Mouse (Mus musculus) liver, postnatal 0 days (tissue): ENCODE results near the gene Map2k3. TPM values are rescaled to one million over a fixed set of nuclear protein-coding genes. Genes with fewer than 3 reads are reported as not detected.

Experiments used
- ATAC-seq: fragments of 200-750 bp; cut with Nextera tagmentation; 2 replicates; pipeline ENCODE4 v1.8.0; 2017; ENCODE audit warnings: mild to moderate bottlenecking, moderate library complexity
- DNase-seq: peaks from one replicate; pipeline ENCODE4 v3.0.0-alpha.2; 2016
- H3K27ac ChIP-seq: fragments of 300-500 bp; sonication (generic); 2 replicates; pipeline ENCODE4 v1.5.1; 2014; ENCODE audit warnings: antibody characterized with exemption, moderate library complexity, mild to moderate bottlenecking, low read depth
- H3K27me3 ChIP-seq: fragments of 300-500 bp; sonication (generic); 2 replicates; pipeline ENCODE4 v1.6.1; 2014; ENCODE audit warnings: low read length, control low read depth, mixed read lengths; ENCODE audit not compliant: insufficient read depth
- H3K36me3 ChIP-seq: fragments of 300-500 bp; sonication (generic); replicated peaks from 2 replicates; pipeline ENCODE4 v1.6.1; 2014; ENCODE audit warnings: mild to moderate bottlenecking, control low read depth, low read length, moderate library complexity, mixed read lengths; ENCODE audit not compliant: insufficient read depth
- H3K4me1 ChIP-seq: fragments of 300-500 bp; sonication (generic); 2 replicates; pipeline ENCODE4 v1.6.1; 2014; ENCODE audit warnings: antibody characterized with exemption, mild to moderate bottlenecking, control low read depth; ENCODE audit not compliant: insufficient read depth
- H3K4me2 ChIP-seq: fragments of 300-500 bp; sonication (generic); 2 replicates; pipeline ENCODE4 v1.6.1; 2014; ENCODE audit warnings: low read depth, mild to moderate bottlenecking, low read length, moderate library complexity, mixed read lengths
- H3K4me3 ChIP-seq: fragments of 300-500 bp; sonication (generic); 2 replicates; pipeline ENCODE4 v1.5.1; 2014; ENCODE audit warnings: low read depth, low read length
- H3K9ac ChIP-seq: fragments of 300-500 bp; sonication (generic); replicated peaks from 2 replicates; pipeline ENCODE4 v1.6.1; 2014; ENCODE audit warnings: mild to moderate bottlenecking, moderate library complexity
- H3K9me3 ChIP-seq: fragments of 300-500 bp; sonication (generic); 2 replicates; pipeline ENCODE4 v1.6.1; 2016; ENCODE audit warnings: mild to moderate bottlenecking, control low read depth, low read length, mixed read lengths
- CTCF ChIP-seq: sonication (generic); IDR thresholded peaks from 2 replicates; pipeline ENCODE4 v1.5.1; 2016; ENCODE audit warnings: antibody characterized with exemption, low read depth
- EP300 ChIP-seq: IDR thresholded peaks from 2 replicates; pipeline ENCODE4 v1.6.1; 2016; ENCODE audit warnings: antibody characterized with exemption, low read depth, mild to moderate bottlenecking
- WGBS: fragments of 180-500 bp; shearing (Covaris S2); extraction: QIAGEN DNeasy Blood & Tissue Kit; methylation state at CpG from one replicate; pipeline ENCODE4 v1.1.7; 2014; ENCODE audit not compliant: insufficient replicate concordance; 5-methylcytosine and 5-hydroxymethylcytosine counted together
- polyA plus RNA-seq: library from polyadenylated mRNA; unstranded; fragments of >200 nt; fragmentation: Nextera tagmentation; extraction: Ambion mirVana; gene quantifications from 2 replicates; pipeline ENCODE4 v1.2.1, GENCODE M21; 2015

Map2k3 gene
- polyA plus RNA-seq, 1 experiment from 2014 or later, result 66.5 TPM

DNA sequence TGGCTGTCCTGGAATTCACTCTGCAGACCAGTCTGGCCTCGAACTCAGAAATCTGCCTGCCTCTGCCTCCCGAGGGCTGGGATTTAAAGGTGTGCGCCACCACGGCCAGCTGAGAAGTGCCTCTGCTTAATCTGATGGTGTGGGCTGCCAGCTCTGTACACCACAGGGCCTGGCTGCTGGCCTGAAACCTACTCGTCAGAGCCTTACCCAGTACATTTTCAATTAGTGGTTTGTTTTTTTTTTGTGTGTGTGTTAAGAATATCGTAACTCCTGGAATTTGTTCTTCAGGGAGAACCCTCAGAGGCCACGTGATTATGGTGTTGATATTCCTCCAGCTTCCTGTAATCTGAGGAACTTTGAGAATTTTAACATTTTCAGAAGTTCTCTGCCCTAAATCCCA lies 29.8 kb upstream of the Map2k3 start:
- H3K27ac ChIP-seq, result no peak overlapping the region
- peaks cover 10% of the 10 kb centered on the region for H3K36me3 ChIP-seq
- H3K9me3 ChIP-seq, result no peaks in the 10 kb centered on the region
- 72% methylated on average over 7 of the region's 7 CpGs for WGBS
- no peak overlapping the region for H3K4me3 ChIP-seq
- no peak overlapping the region for H3K9ac ChIP-seq
- H3K4me1 ChIP-seq, result no peaks in the 10 kb centered on the region
- H3K27me3 ChIP-seq, result 0 out of 2 replicates have a peak, but pooled peaks cover 3% of the 10 kb centered on the region
- DNase-seq, result no peak
- no peak for ATAC-seq
- no peak overlapping the region for H3K4me2 ChIP-seq
- no peak for TF ChIP-seq CTCF

GRCm38 (mm10) chr11:60902486-60902885 lies 29.3 kb upstream of the Map2k3 start:
- 67% methylated on average over 4 of the region's 4 CpGs for WGBS
- ATAC-seq, result peak; percentile 72; the same call in 1 of the 2 replicates

DNA sequence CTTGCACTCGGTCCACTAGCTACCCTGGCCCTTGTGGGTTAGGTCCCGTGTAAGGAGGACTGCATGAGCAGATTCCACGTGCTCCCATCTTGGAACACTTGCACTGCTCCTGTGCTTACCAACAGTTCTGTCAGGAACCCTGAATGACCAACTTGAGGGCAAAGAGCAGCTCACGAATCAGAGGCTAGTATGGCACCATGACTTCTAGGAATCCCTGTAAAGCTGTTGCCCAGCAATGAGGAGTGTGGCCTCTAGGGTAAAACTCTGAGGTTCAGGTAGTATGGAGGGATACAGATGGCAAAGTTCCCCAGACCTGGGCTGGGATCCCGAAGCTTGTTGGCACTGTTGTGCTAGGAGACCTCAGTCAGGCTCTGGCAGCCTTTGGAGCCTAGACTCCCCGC lies 28.2 kb upstream of the Map2k3 start:
- no peaks in the 10 kb centered on the region for H3K4me1 ChIP-seq
- H3K4me3 ChIP-seq, result no peak overlapping the region
- no peaks in the 10 kb centered on the region for H3K27me3 ChIP-seq
- H3K9ac ChIP-seq, result no peak overlapping the region
- no peak for TF ChIP-seq CTCF
- TF ChIP-seq EP300, result no peak
- peaks cover 10% of the 10 kb centered on the region for H3K36me3 ChIP-seq
- no peak overlapping the region for H3K4me2 ChIP-seq
- DNase-seq (no peak), ATAC-seq (no peak)
- no peaks in the 10 kb centered on the region for H3K9me3 ChIP-seq
- WGBS, result 74% methylated on average over 6 of the region's 6 CpGs
- H3K27ac ChIP-seq, result no peak overlapping the region

More at GRCm38 (mm10) chr11:60902486-60902885, 29.3 kb upstream of the Map2k3 start:
- H3K9me3 ChIP-seq, result no peaks in the 10 kb centered on the region
- H3K9ac ChIP-seq, result no peak overlapping the region
- TF ChIP-seq EP300, result no peak
- no peak for TF ChIP-seq CTCF
- no peak overlapping the region for H3K4me3 ChIP-seq
- H3K36me3 ChIP-seq, result peaks cover 10% of the 10 kb centered on the region
- H3K27me3 ChIP-seq, result no peaks in the 10 kb centered on the region
- no peaks in the 10 kb centered on the region for H3K4me1 ChIP-seq
- H3K4me2 ChIP-seq, result no peak overlapping the region
- H3K27ac ChIP-seq, result no peak overlapping the region
- DNase-seq, result no peak

GRCm38 (mm10) chr11:60905407-60906120 lies 26.3 kb upstream of the Map2k3 start:
- 89% methylated on average over 10 of the region's 10 CpGs for WGBS
- no peak overlapping the region for H3K4me2 ChIP-seq
- no peak overlapping the region for H3K27ac ChIP-seq
- no peaks in the 10 kb centered on the region for H3K27me3 ChIP-seq
- DNase-seq (no peak), ATAC-seq (no peak)
- no peaks in the 10 kb centered on the region for H3K9me3 ChIP-seq
- no peaks in the 10 kb centered on the region for H3K4me1 ChIP-seq
- no peak overlapping the region for H3K4me3 ChIP-seq
- no peak overlapping the region for H3K9ac ChIP-seq
- peaks cover 10% of the 10 kb centered on the region for H3K36me3 ChIP-seq
- TF ChIP-seq EP300, result no peak
- no peak for TF ChIP-seq CTCF

GRCm38 (mm10) chr11:60906449-60906848 lies 25.4 kb upstream of the Map2k3 start:
- Histone ChIP-seq H3K9ac (no peak overlapping the region), H3K4me2 (no peak overlapping the region), H3K27me3 (no peaks in the 10 kb centered on the region), H3K4me1 (no peaks in the 10 kb centered on the region), H3K4me3 (no peak overlapping the region), H3K27ac (no peak overlapping the region), H3K9me3 (no peaks in the 10 kb centered on the region), H3K36me3 (peaks cover 10% of the 10 kb centered on the region)
- no peak for ATAC-seq
- no peak for DNase-seq
- TF ChIP-seq EP300, result no peak
- no peak for TF ChIP-seq CTCF
- 80% methylated on average over 4 of the region's 4 CpGs for WGBS

DNA sequence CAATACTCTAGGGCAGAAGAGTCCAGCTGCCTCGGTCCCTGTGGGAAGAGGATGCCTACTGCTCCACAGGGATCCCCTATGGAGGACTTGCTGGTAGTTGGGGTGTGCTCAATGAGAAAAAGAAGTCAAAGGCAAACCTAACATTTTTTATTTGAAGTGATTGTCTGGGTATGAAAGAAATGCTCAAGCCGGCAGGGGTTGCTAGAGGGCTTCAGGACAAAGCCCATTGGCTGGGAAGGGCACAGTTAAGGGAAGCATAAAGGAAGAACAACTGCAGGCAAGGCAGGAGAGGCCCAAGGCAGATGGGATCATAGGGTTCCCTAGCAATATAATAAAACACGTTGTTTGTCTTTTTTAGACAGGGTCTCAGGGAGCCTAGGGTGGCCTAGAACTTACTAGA lies 23.8 kb upstream of the Map2k3 start:
- Histone ChIP-seq H3K27ac (no peak overlapping the region), H3K4me3 (no peak overlapping the region), H3K4me2 (no peak overlapping the region), H3K9me3 (no peaks in the 10 kb centered on the region), H3K36me3 (peaks cover 10% of the 10 kb centered on the region), H3K27me3 (no peaks in the 10 kb centered on the region), H3K9ac (no peak overlapping the region), H3K4me1 (peaks cover 13% of the 10 kb centered on the region)
- TF ChIP-seq EP300 (no peak), CTCF (peak; percentile 31; the same call in 1 of the 2 replicates)
- WGBS, result 77% methylated on average over 3 of the region's 3 CpGs
- ATAC-seq (no peak), DNase-seq (no peak)
